14 mouse cellular contexts compared by ENCODE assay signal in the genomic region with DNA sequence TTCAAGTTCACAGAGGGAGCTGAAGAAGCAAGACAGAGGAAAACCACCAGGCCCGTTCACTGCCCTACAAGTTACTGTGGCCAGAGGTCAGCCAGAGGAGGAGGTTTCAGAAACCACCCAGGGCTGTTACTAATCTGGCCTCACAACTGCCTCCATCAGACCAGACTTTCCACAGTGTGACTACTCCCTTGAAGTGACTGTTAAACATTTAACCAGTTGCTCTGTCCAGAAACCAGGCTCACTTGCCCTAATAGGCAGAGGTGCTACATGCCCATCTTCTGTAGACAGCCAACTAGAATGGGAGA. TPM values are rescaled to one million over a fixed set of nuclear protein-coding genes. Genes with fewer than 3 reads are reported as not detected.
DNase-seq lines count a peak whose midpoint lies in the region; ATAC-seq and TF ChIP-seq lines count a peak whose summit lies in the region.
"Had no signal": no experiment of that assay in that cellular context is flagged by ENCODE, and none has a peak within 500 bp of the region (broad histone marks: within the 10 kb centered on the region; RNA-seq: fewer than 3 reads in every experiment).

No protein-coding gene starts in this region.

- no peak for TF ChIP-seq CTCF in forebrain, postnatal 0 days (IDR thresholded peaks at IDR 0.05; ENCODE audit: low read depth)
- TF ChIP-seq CTCF in liver, adult 2 months (IDR thresholded peaks at IDR 0.05; ENCODE audit: low read depth, low read length), result no peak
- no peak for TF ChIP-seq CTCF in olfactory bulb, adult 2 months (IDR thresholded peaks at IDR 0.05; ENCODE audit: insufficient read depth, low read depth, low read length)

- H3K79me2 ChIP-seq in liver, adult 2 months (ENCODE audit: control insufficient read depth, insufficient read depth, low read length), result peaks cover 6% of the 10 kb centered on the region; the same call in 1 of the 2 replicates

- no peaks in the 10 kb centered on the region for H3K27me3 ChIP-seq in forebrain, postnatal 0 days (ENCODE audit: insufficient read depth, low read length)
- H3K27me3 ChIP-seq in forebrain, embryonic 10.5 days (ENCODE audit: poor library complexity, severe bottlenecking), result no peaks in the 10 kb centered on the region
- no peaks in the 10 kb centered on the region for H3K27me3 ChIP-seq in liver, adult 2 months (ENCODE audit: control insufficient read depth, insufficient read depth, low read length)
- H3K27me3 ChIP-seq in liver, embryonic 12.5 days (replicated peaks), result no peaks in the 10 kb centered on the region
- H3K27me3 ChIP-seq: forebrain, embryonic 13.5 days; hindbrain, embryonic 13.5 days; limb, embryonic 13.5 days had no signal

- H3K4me3 ChIP-seq in forebrain, postnatal 0 days (ENCODE audit: low read depth, low read length), result no peak overlapping the region
- H3K4me3 ChIP-seq in forebrain, embryonic 10.5 days, result no peak overlapping the region
- H3K4me3 ChIP-seq in liver, adult 2 months (ENCODE audit: insufficient read depth, low read depth, low read length), result no peak overlapping the region
- H3K4me3 ChIP-seq in liver, embryonic 12.5 days, result no peak overlapping the region
- no peak overlapping the region for H3K4me3 ChIP-seq in olfactory bulb, adult 2 months (ENCODE audit: insufficient read depth, low read depth, low read length)
- H3K4me3 ChIP-seq: forebrain, embryonic 13.5 days; hindbrain, embryonic 13.5 days; limb, embryonic 13.5 days had no signal

- no peaks in the 10 kb centered on the region for H3K9me3 ChIP-seq in forebrain, postnatal 0 days (ENCODE audit: low read length)
- no peaks in the 10 kb centered on the region for H3K9me3 ChIP-seq in forebrain, embryonic 10.5 days
- no peaks in the 10 kb centered on the region for H3K9me3 ChIP-seq in liver, embryonic 12.5 days (replicated peaks)
- H3K9me3 ChIP-seq: forebrain, embryonic 13.5 days; hindbrain, embryonic 13.5 days; limb, embryonic 13.5 days had no signal

- H3K4me2 ChIP-seq in forebrain, postnatal 0 days (ENCODE audit: low read depth), result no peak overlapping the region
- H3K4me2 ChIP-seq in liver, embryonic 12.5 days, result no peak overlapping the region
- H3K4me2 ChIP-seq: forebrain, embryonic 13.5 days; hindbrain, embryonic 13.5 days; limb, embryonic 13.5 days had no signal

- no peak for DNase-seq in forebrain, postnatal 0 days
- DNase-seq in forebrain, embryonic 10.5 days (ENCODE audit: extremely low spot score, low spot score), result no peak
- DNase-seq in liver, adult 2 months (ENCODE audit: extremely low read depth, low read depth, low spot score), result peak; percentile 66
- peak; percentile 61 for DNase-seq in kidney, adult 18-20 months
- DNase-seq in retina, postnatal 1 day, result no peak
- DNase-seq: B cell, adult 2 months; cerebellum, adult 11 months; embryo, embryonic 11 days had no signal

- no peak for TF ChIP-seq POLR2A in liver, adult 2 months (IDR thresholded peaks at IDR 0.05; ENCODE audit: extremely low read depth, insufficient read depth, low read length)
- no peak for TF ChIP-seq POLR2A in olfactory bulb, adult 2 months (IDR thresholded peaks at IDR 0.05; ENCODE audit: insufficient read depth, low read depth, low read length)

- WGBS in forebrain, postnatal 0 days, result 80% methylated on average over 1 of the region's 1 CpGs
- WGBS in forebrain, embryonic 10.5 days, result 78% methylated on average over 1 of the region's 1 CpGs
- WGBS in liver, adult 2 months, result 29% methylated on average over 1 of the region's 1 CpGs
- WGBS in liver, embryonic 12.5 days (ENCODE audit: insufficient replicate concordance), result 67% methylated on average over 1 of the region's 1 CpGs
- WGBS in olfactory bulb, adult 2 months, result 66% methylated on average over 1 of the region's 1 CpGs

- H3K4me1 ChIP-seq in forebrain, postnatal 0 days (ENCODE audit: insufficient read depth), result peaks cover 15% of the 10 kb centered on the region
- peaks cover 8% of the 10 kb centered on the region for H3K4me1 ChIP-seq in forebrain, embryonic 10.5 days
- peaks cover 21% of the 10 kb centered on the region for H3K4me1 ChIP-seq in liver, adult 2 months (ENCODE audit: control insufficient read depth, insufficient read depth, low read length)
- peaks cover 70% of the 10 kb centered on the region for H3K4me1 ChIP-seq in liver, embryonic 12.5 days
- H3K4me1 ChIP-seq in olfactory bulb, adult 2 months (ENCODE audit: control insufficient read depth, insufficient read depth, low read length), result peaks cover 29% of the 10 kb centered on the region

- no peak for ATAC-seq in forebrain, postnatal 0 days
- no peak for ATAC-seq in liver, embryonic 12.5 days
- no peak for ATAC-seq in frontal cortex, adult (ENCODE audit: low TSS enrichment)
- ATAC-seq: forebrain, embryonic 13.5 days had no signal

- H3K27ac ChIP-seq in forebrain, postnatal 0 days (ENCODE audit: low read depth, low read length), result peak overlapping the region; percentile 54; the same call in 1 of the 2 replicates
- H3K27ac ChIP-seq in forebrain, embryonic 10.5 days, result no peak overlapping the region
- peak overlapping the region; percentile 43 for H3K27ac ChIP-seq in liver, adult 2 months (replicated peaks; ENCODE audit: insufficient read depth, low read depth, low read length)
- no peak overlapping the region for H3K27ac ChIP-seq in liver, embryonic 12.5 days
- peak overlapping the region; percentile 65 for H3K27ac ChIP-seq in olfactory bulb, adult 2 months (ENCODE audit: insufficient read depth, low read depth, low read length)
- H3K27ac ChIP-seq: hindbrain, embryonic 13.5 days; limb, embryonic 13.5 days had no signal

- H3K9ac ChIP-seq in forebrain, postnatal 0 days, result no peak overlapping the region
- H3K9ac ChIP-seq in liver, adult 2 months (ENCODE audit: low read depth, low read length), result no peak overlapping the region
- H3K9ac ChIP-seq in liver, embryonic 12.5 days, result no peak overlapping the region
- H3K9ac ChIP-seq: forebrain, embryonic 13.5 days; hindbrain, embryonic 13.5 days; limb, embryonic 13.5 days had no signal

- no peaks in the 10 kb centered on the region for H3K36me3 ChIP-seq in forebrain, postnatal 0 days (ENCODE audit: insufficient read depth)
- H3K36me3 ChIP-seq in forebrain, embryonic 10.5 days (replicated peaks), result peaks cover 39% of the 10 kb centered on the region
- H3K36me3 ChIP-seq in liver, adult 2 months (ENCODE audit: control insufficient read depth, insufficient read depth, low read length), result no peaks in the 10 kb centered on the region
- peaks cover 11% of the 10 kb centered on the region; the same call in 1 of the 2 replicates for H3K36me3 ChIP-seq in liver, embryonic 12.5 days

RNA-seq across cellular contexts. Expression of a gene that starts 35.3 kb away (rescaled TPM):
- total RNA-seq in forebrain, postnatal 0 days (2014; rRNA removed), result 41.9 and 49.6 TPM in 2 replicates
- polyA plus RNA-seq in forebrain, postnatal 0 days (2015; fragmentation: Nextera tagmentation; extraction: Ambion mirVana), result 13.7 and 14.5 TPM in 2 replicates
- polyA plus RNA-seq in forebrain, embryonic 10.5 days (2016; fragmentation: Nextera tagmentation; extraction: Ambion mirVana), result 61.7 and 64.0 TPM in 2 replicates
- 0.13 and 0.55 TPM in 2 replicates for total RNA-seq in liver, adult 2 months (2014; rRNA removed)
- 0.10 and 0.57 TPM in 2 replicates for polyA plus RNA-seq in liver, adult 2 months (2012; rRNA removed)
- 4.0 and 5.1 TPM in 2 replicates for polyA plus RNA-seq in liver, embryonic 12.5 days (2016; fragmentation: Nextera tagmentation; extraction: Ambion mirVana)
- polyA plus RNA-seq in olfactory bulb, adult 2 months (2012; ENCODE audit: insufficient read depth, insufficient read length, low replicate concordance, missing spikeins), result not detected in 2 replicates

RNA-seq across cellular contexts. Expression of a gene that starts 39.2 kb away (rescaled TPM):
- total RNA-seq in forebrain, postnatal 0 days (2014; rRNA removed), result 35.8 and 38.7 TPM in 2 replicates
- 30.0 and 35.7 TPM in 2 replicates for polyA plus RNA-seq in forebrain, postnatal 0 days (2015; fragmentation: Nextera tagmentation; extraction: Ambion mirVana)
- polyA plus RNA-seq in forebrain, embryonic 10.5 days (2016; fragmentation: Nextera tagmentation; extraction: Ambion mirVana), result 38.2 and 41.4 TPM in 2 replicates
- total RNA-seq in liver, adult 2 months (2014; rRNA removed), result 4.6 and 7.0 TPM in 2 replicates
- polyA plus RNA-seq in liver, adult 2 months (2012; rRNA removed), result 17.2 and 19.8 TPM in 2 replicates
- 41.3 and 42.0 TPM in 2 replicates for polyA plus RNA-seq in liver, embryonic 12.5 days (2016; fragmentation: Nextera tagmentation; extraction: Ambion mirVana)
- polyA plus RNA-seq in olfactory bulb, adult 2 months (2012; ENCODE audit: insufficient read depth, insufficient read length, low replicate concordance, missing spikeins), result not detected in 2 replicates

Comparison
In these comparisons a context has a peak if more than half of its experiments do, and no peak if none do; other contexts are left out.
1. H3K27ac ChIP-seq: peak in forebrain, postnatal 0 days (single experiment), liver, adult 2 months (single experiment) and olfactory bulb, adult 2 months (single experiment); none in forebrain, embryonic 10.5 days (single experiment) and liver, embryonic 12.5 days (single experiment).
2. DNase-seq: peak in liver, adult 2 months (single experiment) and kidney, adult 18-20 months (single experiment); none in forebrain, postnatal 0 days (single experiment), forebrain, embryonic 10.5 days (single experiment) and retina, postnatal 1 day (single experiment).